Mouse (Mus musculus) cerebellum, postnatal 14 days (tissue): ENCODE data around the gene Tomm20l.
A peak's percentile ranks its signal among the peaks of the same experiment; 100 is the strongest.
"Not testable (repeated sequence)": the region's sequence is repeated elsewhere in the genome, so short reads cannot be mapped to it uniquely, and the experiment has no call there.

Experiments
- DNase-seq, 2 experiments: peaks; one replicate each; pipeline ENCODE4 v3.0.0; 2021; ENCODE audit warnings: mixed read lengths in 2 of 2

Tomm20l gene

DNA sequence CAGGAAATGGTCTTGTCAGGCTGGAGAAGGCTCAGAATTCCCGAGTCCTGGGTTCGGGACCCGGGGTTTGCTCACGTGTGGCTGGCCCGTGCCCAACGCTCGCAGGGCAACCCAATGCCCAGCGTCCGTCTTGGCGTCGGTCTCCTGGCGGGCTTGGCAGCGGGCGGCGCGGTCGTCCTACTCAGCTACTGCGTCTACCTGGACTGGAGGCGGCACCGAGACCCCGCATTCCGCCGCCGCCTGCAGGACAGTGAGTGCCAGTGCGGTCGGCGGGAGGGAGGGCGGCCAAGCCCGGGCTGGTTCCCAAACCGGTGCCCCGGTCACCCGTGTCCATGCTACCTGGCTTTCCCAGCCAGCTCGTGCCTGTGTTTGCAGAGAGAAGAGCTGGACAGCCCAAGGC lies at the start of gene Tomm20l:
TSS of gene Tomm20l (plus strand) at position 98 of the 400 bp plus-strand sequence.
- DNase-seq, result peak; percentile 71 to 75

DNA sequence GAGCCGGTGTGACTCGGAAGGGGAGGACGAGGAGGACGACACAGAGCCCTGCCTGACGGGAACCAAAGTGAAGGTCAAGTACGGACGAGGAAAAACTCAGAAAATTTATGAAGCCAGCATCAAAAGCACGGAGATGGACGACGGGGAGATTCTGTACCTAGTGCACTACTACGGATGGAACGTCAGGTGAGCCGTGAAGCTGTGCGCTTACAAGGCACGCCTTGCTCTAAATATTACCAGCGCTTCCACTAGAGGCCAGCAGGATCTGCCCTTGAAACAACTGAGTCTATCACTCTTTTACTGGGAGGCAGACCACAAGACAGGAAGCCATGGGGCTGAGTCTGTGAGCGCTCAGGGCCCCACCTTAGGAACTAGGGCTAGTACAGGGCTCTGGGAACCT lies 41.4 kb upstream of the Tomm20l start:
- no peak for DNase-seq

DNA sequence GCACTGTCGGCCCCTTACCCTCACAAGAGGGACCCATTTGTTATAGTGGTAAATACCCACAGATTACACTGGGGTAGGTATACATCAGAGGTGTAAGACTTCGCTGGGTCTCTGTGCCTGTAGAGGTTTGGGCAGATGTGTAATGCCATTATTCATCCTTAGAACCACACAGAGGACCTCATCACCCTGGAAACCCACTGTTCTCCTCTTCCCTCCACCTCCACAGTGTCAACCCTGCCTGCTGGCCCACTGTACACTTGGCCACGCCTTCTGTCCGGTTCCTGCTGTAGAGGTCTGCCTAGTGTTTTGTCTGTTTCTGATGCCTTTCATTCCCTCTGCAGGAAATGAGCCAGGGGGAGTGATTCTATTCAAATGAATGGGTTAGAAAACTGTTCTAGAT lies 39.2 kb upstream of the Tomm20l start:
- DNase-seq, result no peak

DNA sequence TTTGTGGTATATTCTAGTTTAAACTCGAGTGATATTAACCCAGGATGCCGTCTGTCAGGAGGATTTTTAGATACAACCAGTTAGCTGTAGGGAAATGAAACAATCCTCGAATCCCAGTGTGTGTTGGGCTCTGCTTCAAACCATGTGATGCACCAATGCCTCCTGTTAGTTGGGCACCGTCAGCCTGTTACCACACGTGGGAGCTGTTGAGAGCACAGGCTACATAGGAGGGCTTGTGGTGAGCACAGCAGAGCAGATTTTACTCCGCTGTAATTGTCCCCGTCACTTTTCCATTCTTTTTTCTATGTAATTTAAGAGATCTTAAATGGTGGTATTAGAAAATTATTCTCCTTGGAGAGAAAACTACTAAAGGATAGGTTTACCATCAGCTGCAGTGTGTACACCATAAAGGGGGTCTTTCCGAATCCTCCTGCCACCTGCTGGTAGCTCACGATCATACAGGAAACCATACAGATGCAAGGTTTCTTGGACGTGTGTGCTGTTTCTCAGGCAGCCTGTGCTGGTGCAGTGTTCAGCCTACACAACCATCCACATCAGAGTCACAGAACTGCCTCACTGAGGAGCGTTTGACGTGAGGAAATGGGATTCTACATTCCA lies 38.0 kb upstream of the Tomm20l start:
- peak; percentile 47 to 62 for DNase-seq

DNA sequence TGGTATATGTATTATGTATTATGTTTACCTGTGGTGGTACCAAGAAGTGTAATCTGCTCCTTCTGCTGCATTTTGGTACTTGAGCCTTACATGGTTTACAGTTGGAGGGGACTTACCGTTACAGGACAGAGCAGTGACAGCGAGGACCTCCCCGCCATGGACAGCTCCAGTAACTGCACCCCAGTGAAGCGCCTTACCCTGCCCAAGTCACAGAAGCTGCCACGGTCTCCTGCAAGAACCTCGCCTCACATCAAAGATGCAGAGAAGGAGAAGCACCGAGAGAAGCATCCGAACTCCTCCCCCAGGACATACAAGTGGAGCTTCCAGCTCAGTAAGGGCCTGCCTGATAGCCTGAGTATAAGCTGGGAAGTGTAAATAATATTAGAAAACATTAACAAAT lies 24.9 kb upstream of the Tomm20l start:
- DNase-seq, result no peak

DNA sequence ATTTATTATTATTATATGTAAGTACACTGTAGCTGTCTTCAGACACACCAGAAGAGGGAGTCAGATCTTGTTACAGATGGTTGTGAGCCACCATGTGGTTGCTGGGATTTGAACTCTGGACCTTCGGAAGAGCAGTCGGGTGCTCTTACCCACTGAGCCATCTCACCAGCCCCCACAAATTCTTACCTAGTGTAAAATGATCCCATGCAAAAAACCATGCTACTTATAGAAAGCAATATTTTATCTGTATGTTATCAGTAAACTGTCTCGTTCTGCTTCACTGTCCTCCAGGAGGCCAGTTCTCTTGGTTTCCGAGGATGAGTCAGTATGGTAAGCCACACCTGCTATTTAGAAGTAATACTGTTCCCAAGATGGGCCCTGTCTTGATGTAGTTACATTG lies 7.0 kb upstream of the Tomm20l start:
- DNase-seq, result not testable (repeated sequence)

DNA sequence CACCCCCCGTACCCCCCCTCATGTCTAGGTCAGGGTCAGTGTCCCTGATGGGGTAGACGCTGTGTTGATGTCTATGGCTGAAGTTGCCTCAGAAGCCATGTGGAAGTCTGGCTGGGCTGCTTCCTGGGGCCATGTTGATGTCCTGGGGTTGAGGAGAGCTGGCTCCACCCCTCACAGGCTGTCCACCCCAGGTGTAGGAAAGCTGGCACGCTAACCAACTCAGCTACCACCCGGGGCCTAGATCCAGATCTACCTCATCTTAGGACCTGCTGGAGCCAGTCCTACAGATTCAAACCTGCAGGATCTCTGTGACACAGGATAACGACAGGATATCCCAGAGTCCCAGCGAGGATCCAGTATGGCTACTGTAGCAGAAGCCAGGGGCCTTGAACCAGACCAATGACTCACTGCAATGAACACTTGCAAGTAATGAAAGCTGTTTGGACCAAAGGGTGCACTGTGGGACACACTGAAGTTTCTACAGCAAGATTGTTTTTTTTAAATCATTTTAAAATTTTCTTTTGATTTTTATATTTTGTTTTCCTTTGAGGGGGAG lies 3.9 kb upstream of the Tomm20l start:
- no peak for DNase-seq

DNA sequence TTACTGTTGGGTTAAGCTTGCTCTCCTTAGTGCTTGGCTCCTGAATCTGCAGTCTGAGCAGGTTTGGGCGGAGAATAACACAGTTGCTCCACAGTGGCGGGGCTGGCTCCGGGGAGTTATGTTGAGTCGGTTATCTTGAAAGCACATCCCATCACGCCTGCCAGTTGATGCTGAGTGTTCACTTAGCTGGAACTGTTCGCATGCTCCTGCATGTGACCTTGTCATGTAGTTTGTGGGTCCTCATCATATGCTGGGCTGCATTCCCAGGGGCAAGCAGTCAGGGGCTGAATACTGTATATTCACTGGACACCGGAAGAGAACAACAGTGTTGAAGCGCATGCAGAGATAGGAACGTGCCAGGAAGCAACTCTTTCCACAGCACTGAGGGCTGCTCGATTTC lies 1.8 kb downstream of the Tomm20l start:
- DNase-seq, result no peak

DNA sequence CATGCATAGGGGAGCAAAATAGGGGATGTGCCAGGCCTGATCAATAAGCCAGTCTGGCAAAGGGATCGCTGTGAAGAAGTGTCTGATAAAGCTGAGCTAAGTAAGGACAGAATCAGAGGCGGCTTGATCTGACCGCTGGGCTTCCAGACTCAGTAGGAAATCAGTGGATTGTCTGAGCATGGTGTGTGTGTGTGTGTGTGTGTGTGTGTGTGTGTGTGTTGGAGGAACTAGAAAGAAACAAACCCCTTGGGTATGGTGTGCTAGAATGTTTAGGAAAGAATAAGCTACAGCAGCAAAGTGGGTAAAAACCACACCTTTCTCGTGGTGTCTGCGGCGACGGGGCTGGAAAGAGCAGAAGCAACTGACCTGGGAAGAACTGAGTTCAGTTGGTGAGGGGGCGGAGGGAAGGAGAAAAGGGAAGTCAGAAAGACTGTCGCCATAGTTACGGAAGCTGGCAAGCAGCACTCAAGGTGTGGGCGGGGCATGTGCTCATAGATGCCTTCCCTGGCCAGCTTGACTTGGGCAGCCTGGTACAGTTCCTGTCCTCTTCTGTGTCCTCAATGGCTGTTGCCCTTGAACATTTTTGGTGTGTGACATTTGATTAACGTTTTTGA lies 2.6 kb downstream of the Tomm20l start:
- peak; percentile 67 to 76 for DNase-seq

DNA sequence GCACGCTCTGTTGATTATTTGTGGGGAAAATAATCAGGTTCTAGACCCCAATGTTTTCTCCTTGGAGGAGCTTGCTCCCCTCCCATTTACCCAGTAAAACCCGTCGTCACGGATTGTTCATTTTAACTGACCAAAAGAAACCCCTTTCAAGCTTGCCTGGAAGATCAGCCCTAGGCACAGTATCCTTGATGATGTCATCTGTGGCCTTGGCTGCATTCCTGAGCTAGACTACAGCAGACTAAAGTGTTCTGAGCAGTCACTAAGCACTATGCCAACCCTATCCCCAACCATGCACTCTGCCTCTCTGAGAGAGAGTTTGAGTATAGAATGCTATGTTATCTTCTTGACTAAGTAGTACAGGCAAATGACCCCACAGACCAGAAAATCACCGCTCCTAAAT lies 5.2 kb downstream of the Tomm20l start:
- DNase-seq, result no peak

DNA sequence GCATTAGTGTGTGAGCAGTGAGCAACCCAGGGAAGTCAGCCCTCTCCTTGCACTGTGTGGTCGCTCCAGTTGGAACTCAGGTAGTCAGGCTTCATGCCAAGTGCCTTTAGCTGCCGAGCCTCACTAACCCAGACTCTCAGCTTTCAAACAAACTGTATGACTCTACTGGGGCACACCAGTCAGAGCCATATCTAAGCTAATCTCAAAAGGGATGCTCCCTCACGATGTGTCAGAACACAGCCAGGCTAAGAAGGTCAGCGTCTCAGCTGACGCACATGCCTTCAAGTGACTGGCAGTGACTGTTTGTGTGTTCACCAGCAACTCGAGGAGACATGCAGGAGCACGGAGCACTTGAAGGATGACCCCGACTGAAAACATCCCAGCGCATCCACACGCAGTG lies 11.5 kb downstream of the Tomm20l start:
- DNase-seq, result peak; percentile 41 to 61

DNA sequence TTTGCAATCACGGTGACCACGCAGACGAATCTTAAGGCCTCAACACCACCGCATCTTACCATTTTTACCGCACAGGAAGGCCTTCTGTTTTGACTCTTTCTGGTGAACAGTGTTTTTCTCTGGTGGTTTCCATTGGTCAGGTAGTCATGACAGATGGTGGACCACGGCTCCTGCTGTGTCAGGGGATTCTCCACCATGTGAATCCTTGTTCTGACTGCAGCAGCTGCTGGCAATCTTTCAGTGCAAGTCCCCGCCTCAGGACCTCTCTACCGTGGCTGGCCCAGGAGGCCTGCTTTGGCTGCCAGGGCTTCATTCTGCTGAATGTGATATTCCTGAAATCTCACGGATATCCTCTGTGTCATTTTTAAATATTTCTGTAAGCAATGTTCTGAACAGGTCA lies 12.1 kb downstream of the Tomm20l start:
- peak; percentile 94 to 95 for DNase-seq

DNA sequence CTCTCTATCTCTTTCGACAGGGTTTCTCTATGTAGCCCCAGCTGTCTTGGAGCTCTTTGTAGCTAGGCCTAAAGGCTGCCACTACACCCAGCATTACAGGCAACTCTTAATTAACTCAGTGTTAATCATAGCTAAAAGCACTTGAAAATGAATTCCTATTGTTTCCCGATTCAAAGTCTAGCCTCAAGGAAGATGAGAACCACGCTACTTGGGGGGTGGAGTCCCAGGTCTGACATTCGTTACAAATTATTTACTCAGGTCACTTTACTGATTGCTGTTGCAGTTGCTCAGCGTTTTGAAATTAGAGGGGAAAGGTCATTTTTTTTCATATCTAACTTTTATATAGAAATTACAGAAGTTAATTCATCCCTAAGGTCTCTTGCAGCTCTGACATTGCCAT lies 24.4 kb downstream of the Tomm20l start:
- DNase-seq, result no peak

DNA sequence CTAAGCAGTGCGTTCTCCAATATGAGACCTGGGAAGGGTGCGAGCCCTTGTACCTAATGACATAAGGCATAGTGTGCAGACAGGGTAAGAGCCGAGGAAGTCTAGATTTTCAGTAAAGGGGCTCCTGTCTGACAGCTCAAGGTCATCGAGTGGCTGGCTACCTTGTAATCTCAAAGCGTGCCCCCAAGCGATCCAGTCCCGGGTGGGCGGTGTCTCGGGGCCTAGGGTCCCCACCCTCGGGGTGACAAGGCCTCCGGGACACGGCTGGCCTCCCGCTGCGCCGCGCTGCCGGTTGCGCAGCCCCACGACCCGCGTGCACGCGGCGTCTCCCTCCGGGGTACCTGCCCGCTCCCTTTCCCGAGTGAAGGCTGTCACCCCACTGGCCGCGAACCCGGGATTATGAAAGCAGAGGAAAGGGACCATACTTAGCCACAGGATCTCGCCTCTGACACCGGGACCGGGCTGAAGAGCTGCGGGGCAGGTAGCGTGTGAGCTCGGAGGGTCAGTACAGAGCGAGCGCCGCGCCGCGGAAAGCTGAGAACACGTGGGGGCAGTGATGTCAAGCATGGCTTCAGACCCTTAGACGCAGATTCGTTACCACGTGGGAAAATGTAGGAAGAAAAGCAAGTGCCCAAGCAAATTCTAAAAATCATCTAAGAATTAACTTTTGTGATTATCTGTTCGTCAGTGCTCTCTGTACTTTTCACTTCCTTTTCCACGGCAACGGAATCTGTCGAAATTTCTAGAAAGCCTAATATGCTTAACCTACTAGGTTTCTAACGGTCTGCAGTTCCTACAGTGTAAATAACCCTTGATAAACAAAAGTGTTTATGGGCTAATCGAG lies 25.1 kb downstream of the Tomm20l start, which contains the start of the genes Timm9 and 2700049A03Rik:
TSS of gene Timm9 (minus strand) at position 555 of the 844 bp plus-strand sequence.
TSS of gene 2700049A03Rik (plus strand) at position 719 of the 844 bp plus-strand sequence.
- DNase-seq, result peak; percentile 81 to 86

DNA sequence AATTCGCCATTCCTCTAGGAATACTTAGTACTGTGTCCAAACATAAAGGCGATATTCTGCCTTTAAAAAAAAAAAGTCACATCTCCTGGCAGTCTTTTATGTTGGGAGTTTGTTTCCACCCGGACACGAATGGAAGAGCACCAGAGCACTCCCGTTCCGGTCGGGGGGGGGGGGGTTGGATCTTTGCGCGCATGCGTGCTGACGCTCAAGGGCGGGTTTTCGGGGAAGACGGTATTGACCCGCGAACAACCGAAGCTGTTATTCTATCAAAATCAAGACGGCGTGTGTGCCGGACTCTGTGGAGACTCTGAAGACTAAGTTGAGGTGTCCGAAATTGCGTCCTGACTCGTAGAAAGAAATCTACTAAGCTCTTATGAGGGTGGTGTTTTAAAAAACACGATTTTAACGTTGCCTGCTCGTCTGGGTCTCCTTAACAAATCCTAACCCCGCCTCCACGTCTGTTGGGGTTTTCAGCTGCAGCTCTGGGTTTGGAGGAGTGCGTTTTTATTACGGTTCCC lies 25.8 kb downstream of the Tomm20l start:
- peak; percentile 88 to 93 for DNase-seq

DNA sequence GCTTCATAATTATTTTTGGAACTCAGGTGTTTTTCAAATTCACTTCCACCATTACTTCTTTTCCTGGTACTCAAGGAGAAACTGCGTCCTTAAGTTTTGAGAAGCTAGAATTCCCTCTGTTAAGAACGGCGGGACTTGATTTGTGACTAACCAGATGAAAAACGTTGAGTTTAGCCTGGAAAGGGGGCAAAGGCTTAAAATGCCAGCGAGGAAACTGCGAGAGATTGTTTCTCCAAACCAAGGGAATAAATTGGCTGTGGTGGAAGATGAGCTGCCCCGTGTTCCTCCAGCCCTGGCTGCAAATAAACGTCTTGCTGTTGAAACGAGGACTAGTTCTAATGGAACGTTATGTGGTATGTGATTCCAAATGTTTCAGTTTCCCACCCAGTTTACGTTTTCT lies 26.5 kb downstream of the Tomm20l start:
- DNase-seq, result no peak

DNA sequence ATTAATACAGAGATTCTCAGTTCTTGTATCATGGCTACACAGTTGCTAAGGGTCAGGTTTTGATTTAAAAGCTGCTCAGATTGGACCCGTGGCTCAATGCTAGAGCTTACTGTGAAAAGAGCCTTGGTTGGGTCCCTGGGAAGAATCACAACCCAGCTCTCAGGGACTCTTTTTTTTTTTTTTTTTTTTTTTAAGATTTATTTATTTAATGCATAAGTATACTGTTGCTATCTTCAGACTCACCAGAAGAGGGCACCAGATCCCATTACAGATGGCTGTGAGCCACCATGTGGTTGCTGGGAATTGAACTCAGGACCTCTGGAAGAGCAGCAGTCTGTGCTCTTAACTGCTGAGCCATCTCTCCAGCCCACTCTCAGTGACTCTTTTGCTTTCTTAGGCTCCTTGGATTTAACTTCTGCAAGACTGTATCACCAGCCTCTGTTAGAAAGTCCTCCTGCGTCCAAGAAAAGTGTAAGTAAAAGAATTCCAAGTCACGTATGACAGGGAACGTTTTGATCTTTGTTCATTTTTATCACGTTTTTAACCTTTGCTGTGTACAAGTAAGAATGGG lies 28.1 kb downstream of the Tomm20l start:
- no peak for DNase-seq

DNA sequence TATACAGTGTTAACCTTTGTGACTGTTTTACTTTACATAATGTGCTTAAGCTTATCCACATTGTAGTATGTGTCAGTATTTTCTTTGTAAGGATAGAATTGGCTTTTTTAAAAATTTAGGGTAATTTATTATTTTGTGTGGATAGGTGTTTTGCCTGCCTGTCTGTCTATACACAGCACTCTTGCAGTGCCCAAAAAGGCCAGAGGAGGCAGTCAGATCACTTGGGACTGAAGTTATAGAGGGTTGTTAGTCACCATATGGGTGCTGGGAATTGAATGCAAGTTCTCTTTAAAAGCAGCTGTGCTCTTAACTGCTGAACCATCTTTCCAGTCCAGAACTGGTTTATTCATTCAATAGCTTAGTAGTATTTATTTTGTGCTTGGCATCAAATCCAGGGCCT lies 30.0 kb downstream of the Tomm20l start:
- peak in 1 of 2 experiments; percentile 19 for DNase-seq

DNA sequence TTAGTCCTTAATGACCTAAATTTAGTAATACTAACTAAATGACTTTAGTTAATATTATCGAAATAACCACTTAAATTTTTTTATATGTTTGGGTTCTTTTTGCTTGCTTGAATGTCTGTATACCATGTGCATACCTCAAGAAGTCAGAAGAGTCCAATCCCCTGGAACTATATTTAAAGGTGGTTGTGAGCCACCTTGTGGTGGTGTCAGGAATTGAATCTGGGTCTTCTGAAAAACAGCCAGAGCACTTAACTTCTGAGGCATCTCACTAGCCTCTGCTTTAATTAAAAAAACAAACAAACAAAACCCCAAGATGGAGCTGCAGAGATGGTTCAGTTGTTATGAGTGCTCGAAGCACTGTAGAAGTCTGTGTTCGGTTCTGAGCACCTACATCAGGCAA lies 36.4 kb downstream of the Tomm20l start:
- DNase-seq, result peak; percentile 71 to 76

DNA sequence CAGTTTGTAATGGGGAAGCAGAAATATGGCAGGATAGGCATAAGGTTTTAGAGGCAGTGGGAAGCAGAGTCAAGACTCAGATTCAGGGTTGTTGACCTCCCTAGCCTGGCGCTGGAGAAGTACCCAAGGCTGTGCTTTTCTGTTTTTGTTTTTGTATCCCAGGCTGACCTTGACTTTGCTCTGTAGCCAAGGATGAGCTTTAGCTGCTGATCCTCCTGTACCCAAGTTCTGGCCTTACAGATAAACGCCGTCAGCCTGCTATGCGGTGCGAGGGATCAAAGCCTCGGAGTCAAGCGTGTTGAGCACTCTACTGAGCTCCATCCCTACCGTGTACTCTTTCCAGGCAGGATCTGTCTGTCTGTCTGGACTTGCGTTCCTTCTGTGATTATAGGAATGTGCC lies 37.6 kb downstream of the Tomm20l start:
- no peak for DNase-seq

DNA sequence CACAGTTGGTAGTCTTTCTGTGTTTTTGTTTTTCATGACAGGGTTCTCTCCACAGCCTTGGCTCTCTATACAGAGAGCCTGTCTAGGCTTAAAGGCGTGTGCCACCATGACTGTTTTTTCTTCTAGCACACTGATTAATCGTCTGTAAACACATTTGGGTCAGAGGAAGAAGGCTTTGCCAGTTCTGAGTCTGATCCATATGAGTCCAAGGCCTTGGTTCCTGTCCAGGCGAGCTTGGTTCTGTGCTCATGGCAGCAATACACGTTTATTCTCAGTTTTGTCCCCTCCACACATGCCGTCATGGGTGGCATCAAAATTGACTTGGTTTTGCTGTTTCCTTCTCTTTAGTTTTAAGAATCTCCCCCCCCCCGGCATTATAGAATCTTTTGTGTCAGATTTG lies 38.2 kb downstream of the Tomm20l start:
- no peak for DNase-seq

DNA sequence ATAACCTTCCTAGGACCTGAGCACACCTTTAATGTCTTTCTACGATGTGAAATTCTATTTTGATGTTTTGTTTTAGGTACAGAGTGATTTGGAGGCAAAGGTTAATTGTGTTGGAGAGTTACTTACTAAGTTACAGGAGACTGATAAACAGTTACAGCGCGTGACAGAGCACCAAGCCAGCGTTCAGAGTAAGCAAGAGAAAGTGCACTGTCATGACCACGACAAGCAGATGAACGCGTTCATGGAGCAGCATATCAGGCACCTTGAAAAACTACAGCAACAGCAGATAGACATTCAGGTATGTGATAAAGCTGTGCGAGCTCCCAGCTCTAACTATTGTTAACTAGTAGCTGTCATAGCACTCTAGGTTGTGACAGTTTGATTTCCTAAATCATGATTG lies 38.9 kb downstream of the Tomm20l start:
- no peak for DNase-seq

DNA sequence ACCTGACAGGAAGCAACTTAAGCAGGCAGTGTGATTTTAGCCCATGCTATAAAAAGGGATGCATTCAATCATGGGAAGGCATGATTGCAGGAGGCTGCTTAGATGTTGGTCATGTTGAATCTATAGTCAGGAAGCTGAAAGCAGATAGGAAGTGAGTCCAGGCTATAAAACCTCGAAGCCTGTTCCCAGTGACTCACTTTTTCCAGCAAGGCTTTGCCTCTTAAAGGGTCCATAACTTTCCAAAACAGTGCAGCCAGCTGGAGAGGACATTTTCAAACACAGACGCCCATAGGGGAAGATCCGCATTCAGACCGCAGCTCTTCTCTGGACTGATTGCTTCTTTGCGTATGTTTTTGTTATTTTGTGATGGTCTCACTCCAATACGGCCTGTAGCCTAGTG lies 43.8 kb downstream of the Tomm20l start:
- no peak for DNase-seq
